Mouse (Mus musculus) C2C12 (cell line): ENCODE measurements around the gene Ift140.

ENCODE experiments used
- CTCF ChIP-seq: IDR thresholded peaks from one replicate; pipeline ENCODE4 v1.5.1; 2011; ENCODE audit not compliant: control insufficient read depth, insufficient read depth, insufficient read length
- FOSL1 ChIP-seq: IDR thresholded peaks from one replicate; pipeline ENCODE4 v1.8.0; 2011; ENCODE audit warnings: mild to moderate bottlenecking, low read length; ENCODE audit not compliant: poor library complexity, insufficient read depth, severe bottlenecking
- MAX ChIP-seq: IDR thresholded peaks from one replicate; pipeline ENCODE4 v1.6.1; 2011; ENCODE audit warnings: mild to moderate bottlenecking, control low read depth
- MYOD1 ChIP-seq: IDR thresholded peaks from one replicate; pipeline ENCODE4 v1.6.1; 2011; ENCODE audit warnings: low read depth; ENCODE audit not compliant: control insufficient read depth, insufficient read length
- MYOG ChIP-seq: IDR thresholded peaks from one replicate; pipeline ENCODE4 v1.6.1; 2011; ENCODE audit not compliant: control insufficient read depth, insufficient read length; ENCODE audit errors: extremely low read depth

DNA sequence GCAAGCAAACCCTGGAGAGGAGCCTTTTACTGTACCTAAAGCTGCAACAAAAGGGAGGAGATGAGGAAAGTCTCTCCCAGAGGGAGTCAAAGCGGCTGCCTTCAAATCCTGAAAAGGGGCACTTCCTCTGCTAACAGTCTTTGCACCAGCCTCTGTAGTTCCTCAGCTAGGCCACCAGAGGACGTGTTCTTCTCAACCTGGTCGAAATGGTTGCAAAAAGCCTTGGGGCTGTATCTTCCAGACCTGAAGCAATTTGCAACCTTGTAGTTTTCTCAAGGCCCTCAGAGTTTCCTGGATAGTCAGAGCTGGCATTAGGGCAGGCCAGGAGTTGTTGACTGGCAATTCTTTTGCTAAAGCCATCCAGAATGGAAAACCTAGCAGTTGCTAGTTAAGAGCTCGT is 101.4 kb downstream of the Ift140 start:
- TF ChIP-seq MAX (no peak), CTCF (no peak), FOSL1 (no peak), MYOD1 (no peak), MYOG (no peak)
